Mouse (Mus musculus) midbrain, embryonic 15.5 days (tissue): Measurements from ENCODE around the gene 1700003E16Rik. TPM values are rescaled to one million over a fixed set of nuclear protein-coding genes. Genes with fewer than 3 reads are reported as not detected.

Experiments
- ATAC-seq: fragments of 200-750 bp; cut with Nextera tagmentation; replicated peaks from 2 replicates; pipeline ENCODE4 v1.8.0; 2017; ENCODE audit warnings: moderate TSS enrichment
- H3K27ac ChIP-seq: fragments of 300-500 bp; sonication (generic); 2 replicates; pipeline ENCODE4 v1.5.1; 2015; ENCODE audit warnings: mild to moderate bottlenecking, inconsistent platforms
- H3K27me3 ChIP-seq: fragments of 300-500 bp; sonication (generic); replicated peaks from 2 replicates; pipeline ENCODE4 v1.6.1; 2015; ENCODE audit warnings: inconsistent platforms
- H3K36me3 ChIP-seq: fragments of 300-500 bp; sonication (generic); replicated peaks from 2 replicates; pipeline ENCODE4 v1.6.1; 2015; ENCODE audit warnings: inconsistent platforms
- H3K4me1 ChIP-seq: fragments of 300-500 bp; sonication (generic); 2 replicates; pipeline ENCODE4 v1.6.1; 2015; ENCODE audit warnings: inconsistent platforms
- H3K4me2 ChIP-seq: fragments of 300-500 bp; sonication (generic); 2 replicates; pipeline ENCODE4 v1.6.1; 2015; ENCODE audit warnings: inconsistent platforms, mild to moderate bottlenecking, moderate library complexity
- H3K4me3 ChIP-seq: fragments of 300-500 bp; sonication (generic); 2 replicates; pipeline ENCODE4 v1.5.1; 2015; ENCODE audit warnings: mild to moderate bottlenecking, inconsistent platforms
- H3K9ac ChIP-seq: fragments of 300-500 bp; sonication (generic); 2 replicates; pipeline ENCODE4 v1.6.1; 2015; ENCODE audit warnings: mild to moderate bottlenecking, inconsistent platforms
- H3K9me3 ChIP-seq: fragments of 300-500 bp; sonication (generic); 2 replicates; pipeline ENCODE4 v1.6.1; 2016; ENCODE audit warnings: inconsistent platforms
- WGBS: fragments of 180-500 bp; shearing (Covaris S2); methylation state at CpG from one replicate; pipeline ENCODE4 v1.1.7; 2015; ENCODE audit warnings: mixed read lengths; 5-methylcytosine and 5-hydroxymethylcytosine counted together
- polyA plus RNA-seq: library from polyadenylated mRNA; unstranded; fragments of >200 nt; fragmentation: Nextera tagmentation; extraction: Ambion mirVana; gene quantifications from 2 replicates; pipeline ENCODE4 v1.2.1, GENCODE M21; 2015

The 1700003E16Rik gene
- polyA plus RNA-seq, 1 experiment from 2014 or later = 9.5 TPM

DNA sequence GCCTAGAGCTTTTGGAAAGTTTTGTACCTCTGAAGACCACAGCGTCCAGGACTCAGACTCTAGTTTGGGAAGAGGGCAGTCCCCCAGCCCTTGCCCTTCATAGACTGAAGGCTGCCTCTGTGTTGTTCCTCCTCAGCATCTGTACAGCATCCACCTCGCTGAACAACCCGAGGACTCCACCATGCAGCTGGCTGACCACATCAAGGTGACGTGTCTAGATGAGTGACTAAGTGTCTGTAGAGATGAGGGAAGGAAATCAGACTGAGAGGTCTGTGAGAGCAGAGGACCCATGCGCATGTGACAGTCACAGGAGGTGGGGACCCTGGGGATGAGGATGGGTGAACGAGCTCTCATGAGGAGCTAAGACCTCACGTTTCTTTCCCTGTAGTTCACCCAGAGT lies 37.4 kb downstream of the 1700003E16Rik start:
- Histone ChIP-seq H3K9ac (no peak overlapping the region), H3K27me3 (no peaks in the 10 kb centered on the region), H3K4me2 (no peak overlapping the region), H3K9me3 (no peaks in the 10 kb centered on the region), H3K4me3 (no peak overlapping the region), H3K36me3 (peaks cover 88% of the 10 kb centered on the region), H3K4me1 (peaks cover under 1% of the 10 kb centered on the region), H3K27ac (no peak overlapping the region)
- no peak for ATAC-seq
- WGBS = 94% methylated on average over 7 of the region's 7 CpGs

DNA sequence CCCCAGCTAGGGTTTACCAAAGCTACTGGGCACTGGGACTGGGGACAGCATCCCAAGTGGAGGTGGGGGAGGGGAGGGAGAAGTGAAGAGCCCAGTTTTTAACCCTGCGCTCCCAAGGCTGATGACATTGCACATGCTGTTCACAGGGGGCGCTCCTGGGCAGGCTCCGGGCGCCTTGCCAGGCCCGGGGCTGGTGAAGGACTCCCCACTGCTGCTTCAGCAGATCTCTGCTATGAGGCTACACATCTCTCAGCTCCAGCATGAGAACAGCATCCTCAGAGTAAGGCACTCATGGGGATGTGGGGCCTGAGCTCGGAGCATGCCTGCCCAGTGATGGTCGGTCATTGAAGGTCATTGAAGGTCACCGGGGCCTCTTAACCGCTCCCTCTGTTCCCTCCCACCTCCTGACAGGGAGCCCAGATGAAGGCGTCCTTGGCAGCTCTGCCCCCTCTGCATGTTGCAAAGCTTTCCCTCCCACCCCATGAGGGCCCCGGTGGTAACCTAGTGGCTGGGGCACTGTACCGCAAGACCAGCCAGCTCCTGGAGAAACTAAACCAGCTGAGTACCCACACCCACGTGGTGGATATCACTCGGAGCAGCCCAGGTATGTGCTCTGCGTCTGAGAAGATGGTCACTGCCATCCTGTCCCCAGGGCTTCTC lies 41.3 kb downstream of the 1700003E16Rik start:
- 44% methylated on average over 15 of the region's 15 CpGs for WGBS

DNA sequence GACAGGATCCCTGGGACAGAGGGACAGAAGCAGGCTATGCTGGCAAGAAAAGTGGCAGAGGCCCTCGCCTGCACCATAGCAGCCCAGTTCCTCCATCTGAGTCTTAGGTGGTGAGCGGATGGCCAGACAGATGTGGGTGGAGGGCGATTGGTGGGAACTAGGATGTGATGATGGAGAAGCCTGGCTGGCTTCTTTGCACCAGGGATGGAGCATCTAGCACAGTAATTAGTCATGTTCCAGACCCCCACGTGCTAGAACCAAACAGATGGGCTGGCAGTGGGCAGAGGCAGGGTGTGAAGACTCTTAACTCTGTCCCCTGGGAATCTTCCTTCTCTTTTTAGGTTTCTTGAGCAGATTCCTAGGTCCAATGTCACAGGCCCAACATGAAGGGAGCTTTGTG lies 47.1 kb downstream of the 1700003E16Rik start:
- Histone ChIP-seq H3K9me3 (no peaks in the 10 kb centered on the region), H3K9ac (no peak overlapping the region), H3K4me2 (no peak overlapping the region), H3K4me3 (no peak overlapping the region), H3K4me1 (no peaks in the 10 kb centered on the region), H3K27me3 (no peaks in the 10 kb centered on the region), H3K27ac (no peak overlapping the region), H3K36me3 (peaks cover 21% of the 10 kb centered on the region; the same call in 1 of the 2 replicates)
- no peak for ATAC-seq
- 88% methylated on average over 4 of the region's 4 CpGs for WGBS

More for the DNA sequence above, 41.3 kb downstream of the 1700003E16Rik start:
- no peak overlapping the region for H3K27ac ChIP-seq
- no peaks in the 10 kb centered on the region for H3K4me1 ChIP-seq
- no peak overlapping the region for H3K4me2 ChIP-seq
- no peak overlapping the region for H3K9ac ChIP-seq
- no peak for ATAC-seq
- peaks cover 75% of the 10 kb centered on the region for H3K36me3 ChIP-seq
- H3K27me3 ChIP-seq = no peaks in the 10 kb centered on the region
- no peak overlapping the region for H3K4me3 ChIP-seq
- no peaks in the 10 kb centered on the region for H3K9me3 ChIP-seq

DNA sequence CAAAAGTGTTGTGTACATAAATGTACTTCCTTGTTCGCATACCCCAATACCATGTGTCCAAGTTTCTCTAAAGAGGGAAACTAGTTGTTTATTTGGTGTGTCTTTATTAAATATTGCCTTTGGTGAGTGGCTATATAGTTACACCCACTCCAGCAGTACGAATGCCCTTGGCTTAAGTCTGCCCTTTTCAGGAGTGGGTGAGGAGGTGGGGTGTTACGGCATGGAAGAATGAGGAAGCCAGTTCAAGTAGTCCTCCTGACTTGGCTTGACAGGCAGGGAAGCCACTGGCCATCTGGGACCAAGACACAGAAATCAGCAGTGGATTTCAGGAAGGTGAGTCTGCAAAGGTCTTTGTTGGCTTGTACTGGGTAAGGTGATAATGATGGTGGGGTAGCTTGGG lies 49.6 kb downstream of the 1700003E16Rik start:
- no peak overlapping the region for H3K9ac ChIP-seq
- H3K4me3 ChIP-seq = no peak overlapping the region
- no peak for ATAC-seq
- WGBS = 88% methylated on average over 3 of the region's 3 CpGs
- H3K4me1 ChIP-seq = no peaks in the 10 kb centered on the region; the same call in 1 of the 2 replicates
- no peak overlapping the region for H3K27ac ChIP-seq
- H3K36me3 ChIP-seq = 0 out of 2 replicates have a peak, but pooled peaks cover 4% of the 10 kb centered on the region
- H3K4me2 ChIP-seq = no peak overlapping the region
- no peaks in the 10 kb centered on the region for H3K9me3 ChIP-seq
- H3K27me3 ChIP-seq = no peaks in the 10 kb centered on the region

DNA sequence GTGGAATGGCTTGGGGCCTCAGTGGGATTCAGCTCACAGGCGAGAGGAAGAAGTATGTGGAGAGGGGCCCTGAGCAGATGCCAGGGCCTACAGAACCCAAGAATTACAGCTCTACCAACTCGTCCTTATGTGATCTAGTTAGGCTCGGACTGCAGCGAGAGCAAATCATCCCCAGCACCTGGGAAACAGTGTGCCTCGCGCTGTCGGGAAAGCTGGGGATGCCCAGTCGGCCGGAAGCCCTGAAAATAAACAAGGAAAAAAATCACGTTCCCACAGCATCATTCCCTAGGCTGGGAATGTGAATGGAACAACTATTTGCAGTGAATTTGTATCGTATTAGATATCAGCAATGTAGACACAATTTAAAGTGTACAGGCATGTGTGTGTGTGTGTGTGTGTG lies 50.1 kb downstream of the 1700003E16Rik start:
- no peak for ATAC-seq
- Histone ChIP-seq H3K36me3 (0 out of 2 replicates have a peak, but pooled peaks cover under 1% of the 10 kb centered on the region), H3K4me3 (no peak overlapping the region), H3K9me3 (no peaks in the 10 kb centered on the region), H3K4me1 (no peaks in the 10 kb centered on the region; the same call in 1 of the 2 replicates), H3K27ac (no peak overlapping the region), H3K9ac (no peak overlapping the region), H3K27me3 (no peaks in the 10 kb centered on the region), H3K4me2 (no peak overlapping the region)
- 84% methylated on average over 11 of the region's 11 CpGs for WGBS

DNA sequence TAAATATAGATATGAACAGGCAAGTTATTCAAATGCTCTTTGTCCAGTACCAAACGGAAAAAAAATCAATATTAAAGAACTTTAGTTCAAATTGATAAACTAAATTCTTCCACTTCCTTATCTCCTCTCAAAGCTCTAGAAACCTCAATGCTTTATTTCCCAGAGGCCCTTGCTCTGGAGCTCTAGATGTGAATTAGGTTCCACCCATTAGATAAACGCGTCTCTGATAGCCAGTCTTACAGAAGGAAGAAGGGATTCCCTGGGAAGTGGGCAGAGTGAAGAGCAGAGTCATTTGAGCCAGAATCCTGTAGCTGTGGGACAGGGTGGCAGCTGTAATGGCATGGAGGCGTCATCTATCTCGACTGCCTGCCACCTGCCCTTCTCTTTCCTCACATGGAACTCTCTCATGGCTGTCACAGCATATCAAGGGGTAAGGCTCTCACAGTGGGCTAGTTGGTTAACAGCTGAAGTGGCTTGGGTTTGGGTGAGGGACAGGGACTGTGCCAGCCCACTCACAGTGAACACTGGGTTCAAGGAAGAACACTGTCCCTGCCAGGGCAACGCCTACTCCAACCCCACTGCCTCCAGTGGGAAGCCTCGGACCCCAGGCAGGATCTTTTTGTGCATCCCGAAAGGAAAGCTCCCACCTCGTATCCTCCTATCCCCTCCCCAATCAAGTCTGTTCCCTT lies 51.3 kb downstream of the 1700003E16Rik start:
- H3K9me3 ChIP-seq = no peaks in the 10 kb centered on the region
- no peaks in the 10 kb centered on the region for H3K27me3 ChIP-seq
- 68% methylated on average over 9 of the region's 9 CpGs for WGBS
- no peaks in the 10 kb centered on the region; the same call in 1 of the 2 replicates for H3K4me1 ChIP-seq
- no peaks in the 10 kb centered on the region for H3K36me3 ChIP-seq
- H3K4me2 ChIP-seq = no peak overlapping the region
- H3K27ac ChIP-seq = no peak overlapping the region
- H3K9ac ChIP-seq = no peak overlapping the region
- no peak overlapping the region for H3K4me3 ChIP-seq
- no peak for ATAC-seq

DNA sequence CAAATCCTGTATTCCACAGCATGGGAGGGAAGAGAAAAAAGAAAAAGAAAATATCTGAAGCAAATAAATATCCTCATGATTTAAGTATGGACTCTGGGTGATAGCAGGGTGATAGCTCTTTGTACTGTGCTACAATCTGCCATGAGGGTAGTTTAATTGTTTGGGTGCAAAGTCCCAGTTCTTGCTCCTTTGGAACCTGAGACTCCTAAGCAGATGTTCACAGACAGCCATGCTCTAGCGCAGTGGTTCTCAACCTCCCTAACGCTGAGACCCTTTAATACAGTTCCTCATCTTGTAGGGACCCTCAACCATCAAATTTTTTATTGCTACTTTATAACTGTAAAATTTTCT lies 51.8 kb downstream of the 1700003E16Rik start:
- no peaks in the 10 kb centered on the region for H3K9me3 ChIP-seq
- H3K27ac ChIP-seq = no peak overlapping the region
- no peaks in the 10 kb centered on the region for H3K36me3 ChIP-seq
- no peaks in the 10 kb centered on the region; the same call in 1 of the 2 replicates for H3K4me1 ChIP-seq
- no peaks in the 10 kb centered on the region for H3K27me3 ChIP-seq
- H3K4me3 ChIP-seq = no peak overlapping the region
- H3K4me2 ChIP-seq = no peak overlapping the region
- H3K9ac ChIP-seq = no peak overlapping the region
- ATAC-seq = no peak
- WGBS = 80% methylated on average over 2 of the region's 2 CpGs

DNA sequence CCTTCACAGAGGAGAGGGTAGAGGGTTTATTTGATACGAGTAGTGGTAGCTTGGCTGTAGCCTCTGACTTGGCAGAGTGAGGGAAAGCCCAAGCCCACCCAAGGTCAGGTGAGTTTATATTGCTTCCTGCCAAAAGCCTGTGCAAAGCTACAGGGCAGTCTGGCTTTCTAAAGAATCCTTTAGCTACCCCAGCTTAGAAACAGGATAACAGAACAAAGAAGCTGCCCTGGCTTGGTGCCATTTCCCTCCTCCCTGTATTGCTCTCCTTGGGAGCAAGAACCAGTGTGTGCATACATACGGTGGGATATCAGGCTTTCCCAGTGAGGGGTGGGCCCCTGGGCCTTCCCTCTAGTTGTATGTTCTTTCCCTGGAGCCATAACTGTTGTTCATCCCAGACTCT lies 54.3 kb downstream of the 1700003E16Rik start:
- H3K4me3 ChIP-seq = no peak overlapping the region
- H3K4me1 ChIP-seq = peaks cover 2% of the 10 kb centered on the region
- no peaks in the 10 kb centered on the region for H3K27me3 ChIP-seq
- no peaks in the 10 kb centered on the region for H3K9me3 ChIP-seq
- no peak overlapping the region for H3K9ac ChIP-seq
- H3K36me3 ChIP-seq = no peaks in the 10 kb centered on the region
- WGBS = 30% methylated on average over 2 of the region's 2 CpGs
- no peak overlapping the region for H3K4me2 ChIP-seq
- no peak overlapping the region for H3K27ac ChIP-seq
- ATAC-seq = no peak

DNA sequence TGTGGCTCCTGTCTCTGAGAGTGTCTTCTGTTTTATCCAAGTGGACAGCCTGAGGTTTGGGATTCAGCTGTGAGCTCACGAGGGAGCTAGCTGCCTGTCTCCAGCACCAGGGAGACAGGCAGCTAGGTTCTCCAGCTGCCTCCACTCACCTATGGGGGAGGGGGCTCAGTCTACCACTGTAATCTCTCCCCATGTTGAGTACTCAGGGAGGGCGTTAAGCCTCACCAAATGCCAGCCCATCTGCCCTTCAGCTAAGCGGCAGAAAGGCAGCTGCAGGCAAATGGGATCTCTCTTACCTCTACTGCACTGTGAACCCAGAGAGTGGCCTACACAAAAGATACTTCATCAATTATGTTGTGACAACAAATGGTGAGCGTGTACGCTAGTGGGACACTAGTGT lies 55.3 kb downstream of the 1700003E16Rik start:
- H3K36me3 ChIP-seq = no peaks in the 10 kb centered on the region
- no peak overlapping the region for H3K4me3 ChIP-seq
- WGBS = 26% methylated on average over 5 of the region's 5 CpGs
- ATAC-seq = no peak
- H3K9ac ChIP-seq = no peak overlapping the region
- peaks cover 3% of the 10 kb centered on the region for H3K4me1 ChIP-seq
- no peaks in the 10 kb centered on the region for H3K27me3 ChIP-seq
- no peak overlapping the region for H3K4me2 ChIP-seq
- H3K9me3 ChIP-seq = no peaks in the 10 kb centered on the region
- no peak overlapping the region for H3K27ac ChIP-seq

Other genes starting within 250 kb of the 1700003E16Rik start
- gene Sema4f, start 216.6 kb upstream of the 1700003E16Rik start, polyA plus RNA-seq = 20.3 and 21.7 TPM in 2 replicates
- gene M1ap, start 209.5 kb upstream of the 1700003E16Rik start, polyA plus RNA-seq = 0.22 TPM in 1 of 2 replicates, not detected in the other
- gene Dok1, start 122.9 kb upstream of the 1700003E16Rik start, polyA plus RNA-seq = 2.3 TPM in 2 replicates
- gene Loxl3, start 122.2 kb upstream of the 1700003E16Rik start, polyA plus RNA-seq = 6.8 and 7.6 TPM in 2 replicates
- gene Aup1, start 101.9 kb upstream of the 1700003E16Rik start, polyA plus RNA-seq = 182 and 198 TPM in 2 replicates
- 79.0 and 81.2 TPM in 2 replicates for gene Htra2, start 101.1 kb upstream of the 1700003E16Rik start, polyA plus RNA-seq
- gene Dqx1, start 98.6 kb upstream of the 1700003E16Rik start, polyA plus RNA-seq = 0.51 and 0.75 TPM in 2 replicates
- not detected in 2 replicates for gene Tlx2, start 86.1 kb upstream of the 1700003E16Rik start, polyA plus RNA-seq
- gene Pcgf1, start 78.5 kb upstream of the 1700003E16Rik start, polyA plus RNA-seq = 56.3 and 56.8 TPM in 2 replicates
- 0.36 TPM in 1 of 2 replicates, not detected in the other for gene Lbx2, start 70.0 kb upstream of the 1700003E16Rik start, polyA plus RNA-seq
- gene Ccdc142, start 54.8 kb upstream of the 1700003E16Rik start, polyA plus RNA-seq = 6.9 and 8.1 TPM in 2 replicates
- gene Gm42688, start 54.8 kb upstream of the 1700003E16Rik start, polyA plus RNA-seq = 7.3 and 7.4 TPM in 2 replicates
- 102 and 105 TPM in 2 replicates for gene Mrpl53, start 47.4 kb upstream of the 1700003E16Rik start, polyA plus RNA-seq
- 24.7 and 27.0 TPM in 2 replicates for gene Mogs, start 40.9 kb upstream of the 1700003E16Rik start, polyA plus RNA-seq
- gene Wbp1, start 34.8 kb upstream of the 1700003E16Rik start, polyA plus RNA-seq = 176 and 196 TPM in 2 replicates
- gene Ino80b, start 31.0 kb upstream of the 1700003E16Rik start, polyA plus RNA-seq = 13.6 and 15.1 TPM in 2 replicates
- gene Rtkn, start 20.9 kb upstream of the 1700003E16Rik start, polyA plus RNA-seq = 10.9 and 15.3 TPM in 2 replicates
- 20.8 and 21.6 TPM in 2 replicates for gene Wdr54, start within 50 bp of the 1700003E16Rik start, polyA plus RNA-seq
- 162 TPM in 2 replicates for gene Dctn1, start 9.5 kb downstream of the 1700003E16Rik start, polyA plus RNA-seq
- 0.37 and 0.41 TPM in 2 replicates for gene Slc4a5, start 63.4 kb downstream of the 1700003E16Rik start, polyA plus RNA-seq
- gene Mthfd2, start 169.5 kb downstream of the 1700003E16Rik start, polyA plus RNA-seq = 28.9 and 31.0 TPM in 2 replicates
- 22.8 and 23.4 TPM in 2 replicates for gene Mob1a, start 169.6 kb downstream of the 1700003E16Rik start, polyA plus RNA-seq
- 44.0 and 54.3 TPM in 2 replicates for gene Bola3, start 192.7 kb downstream of the 1700003E16Rik start, polyA plus RNA-seq